Mouse (Mus musculus): ENCODE measurements around the gene Gen1. TPM values are rescaled to one million over a fixed set of nuclear protein-coding genes. Genes with fewer than 3 reads are reported as not detected.
A peak's percentile ranks its signal among the peaks of the same experiment; 100 is the strongest.

Gen1 gene
- polyA plus RNA-seq, 1 experiment: not detected

- no peak overlapping the region for H3K27ac ChIP-seq (ENCODE audit: insufficient read depth, low read depth, low read length)
- TF ChIP-seq CTCF (IDR thresholded peaks at IDR 0.05; ENCODE audit: insufficient read depth, low read depth, low read length): no peak
- no peak for TF ChIP-seq POLR2A (IDR thresholded peaks at IDR 0.05; ENCODE audit: insufficient read depth, low read depth, low read length)
- WGBS: 88% methylated on average over 6 of the region's 6 CpGs
Measured at GRCm38 (mm10) chr12:11277207-11277606, 11.6 kb upstream of the Gen1 start.

GRCm38 (mm10) chr12:11276632-11277031 lies 11.0 kb upstream of the Gen1 start:
- Histone ChIP-seq H3K27ac (ENCODE audit: insufficient read depth, low read depth, low read length) (no peak overlapping the region), H3K4me3 (ENCODE audit: insufficient read depth, low read depth, low read length) (no peak overlapping the region), H3K4me1 (ENCODE audit: control insufficient read depth, insufficient read depth, low read length) (no peaks in the 10 kb centered on the region)
- WGBS: 88% methylated on average over 2 of the region's 2 CpGs
- TF ChIP-seq CTCF (IDR thresholded peaks at IDR 0.05; ENCODE audit: insufficient read depth, low read depth, low read length): no peak

More at GRCm38 (mm10) chr12:11277207-11277606, 11.6 kb upstream of the Gen1 start:
- no peak overlapping the region for H3K4me3 ChIP-seq (ENCODE audit: insufficient read depth, low read depth, low read length)
- H3K4me1 ChIP-seq (ENCODE audit: control insufficient read depth, insufficient read depth, low read length): no peaks in the 10 kb centered on the region

- Histone ChIP-seq H3K4me3 (ENCODE audit: insufficient read depth, low read depth, low read length) (no peak overlapping the region), H3K4me1 (ENCODE audit: control insufficient read depth, insufficient read depth, low read length) (no peaks in the 10 kb centered on the region), H3K27ac (ENCODE audit: insufficient read depth, low read depth, low read length) (no peak overlapping the region)
- 77% methylated on average over 1 of the region's 1 CpGs for WGBS
- no peak for TF ChIP-seq CTCF (IDR thresholded peaks at IDR 0.05; ENCODE audit: insufficient read depth, low read depth, low read length)
- TF ChIP-seq POLR2A (IDR thresholded peaks at IDR 0.05; ENCODE audit: insufficient read depth, low read depth, low read length): no peak
Measured at GRCm38 (mm10) chr12:11273185-11273584, 7.6 kb upstream of the Gen1 start.

GRCm38 (mm10) chr12:11272568-11272967 lies 7.0 kb upstream of the Gen1 start:
- no peak overlapping the region for H3K4me3 ChIP-seq (ENCODE audit: insufficient read depth, low read depth, low read length)
- TF ChIP-seq POLR2A (IDR thresholded peaks at IDR 0.05; ENCODE audit: insufficient read depth, low read depth, low read length) (no peak), CTCF (IDR thresholded peaks at IDR 0.05; ENCODE audit: insufficient read depth, low read depth, low read length) (no peak)

GRCm38 (mm10) chr12:11267030-11267429 lies 1.4 kb upstream of the Gen1 start:
- 10% methylated on average over 4 of the region's 4 CpGs for WGBS
- H3K4me3 ChIP-seq (ENCODE audit: insufficient read depth, low read depth, low read length): peak overlapping the region; percentile 37; the same call in 1 of the 2 replicates
- TF ChIP-seq POLR2A (IDR thresholded peaks at IDR 0.05; ENCODE audit: insufficient read depth, low read depth, low read length) (no peak), CTCF (IDR thresholded peaks at IDR 0.05; ENCODE audit: insufficient read depth, low read depth, low read length) (no peak)
- no peak overlapping the region for H3K27ac ChIP-seq (ENCODE audit: insufficient read depth, low read depth, low read length)
- peaks cover 3% of the 10 kb centered on the region for H3K4me1 ChIP-seq (ENCODE audit: control insufficient read depth, insufficient read depth, low read length)

More at GRCm38 (mm10) chr12:11272568-11272967, 7.0 kb upstream of the Gen1 start:
- 91% methylated on average over 4 of the region's 4 CpGs for WGBS
- Histone ChIP-seq H3K27ac (ENCODE audit: insufficient read depth, low read depth, low read length) (no peak overlapping the region), H3K4me1 (ENCODE audit: control insufficient read depth, insufficient read depth, low read length) (no peaks in the 10 kb centered on the region)

- peak overlapping the region; percentile 98 for H3K4me3 ChIP-seq (ENCODE audit: insufficient read depth, low read depth, low read length)
- H3K27ac ChIP-seq (ENCODE audit: insufficient read depth, low read depth, low read length): peak overlapping the region; percentile 78; the same call in 1 of the 2 replicates
- TF ChIP-seq POLR2A (IDR thresholded peaks at IDR 0.05; ENCODE audit: insufficient read depth, low read depth, low read length): no peak
- no peak for TF ChIP-seq CTCF (IDR thresholded peaks at IDR 0.05; ENCODE audit: insufficient read depth, low read depth, low read length)
- WGBS: 1% methylated on average over 51 of the region's 51 CpGs
- peaks cover 3% of the 10 kb centered on the region for H3K4me1 ChIP-seq (ENCODE audit: control insufficient read depth, insufficient read depth, low read length)
Measured at GRCm38 (mm10) chr12:11266282-11266985, 833 bp upstream of the Gen1 start.

- H3K4me1 ChIP-seq (ENCODE audit: control insufficient read depth, insufficient read depth, low read length): peaks cover 3% of the 10 kb centered on the region
- no peak overlapping the region for H3K4me3 ChIP-seq (ENCODE audit: insufficient read depth, low read depth, low read length)
- H3K27ac ChIP-seq (ENCODE audit: insufficient read depth, low read depth, low read length): no peak overlapping the region
- no peak for TF ChIP-seq CTCF (IDR thresholded peaks at IDR 0.05; ENCODE audit: insufficient read depth, low read depth, low read length)
- TF ChIP-seq POLR2A (IDR thresholded peaks at IDR 0.05; ENCODE audit: insufficient read depth, low read depth, low read length): no peak
- WGBS: 3% methylated on average over 13 of the region's 13 CpGs
Measured at GRCm38 (mm10) chr12:11264895-11265294, 706 bp downstream of the Gen1 start.

GRCm38 (mm10) chr12:11250322-11250721 lies 15.3 kb downstream of the Gen1 start:
- no peak for TF ChIP-seq CTCF (IDR thresholded peaks at IDR 0.05; ENCODE audit: insufficient read depth, low read depth, low read length)
- no peak for TF ChIP-seq POLR2A (IDR thresholded peaks at IDR 0.05; ENCODE audit: insufficient read depth, low read depth, low read length)
- Histone ChIP-seq H3K27ac (ENCODE audit: insufficient read depth, low read depth, low read length) (no peak overlapping the region), H3K4me3 (ENCODE audit: insufficient read depth, low read depth, low read length) (no peak overlapping the region), H3K4me1 (ENCODE audit: control insufficient read depth, insufficient read depth, low read length) (no peaks in the 10 kb centered on the region)
- WGBS: 91% methylated on average over 3 of the region's 3 CpGs

- 94% methylated on average over 1 of the region's 1 CpGs for WGBS
- no peak for TF ChIP-seq POLR2A (IDR thresholded peaks at IDR 0.05; ENCODE audit: insufficient read depth, low read depth, low read length)
- TF ChIP-seq CTCF (IDR thresholded peaks at IDR 0.05; ENCODE audit: insufficient read depth, low read depth, low read length): no peak
Measured at GRCm38 (mm10) chr12:11247460-11247859, 18.1 kb downstream of the Gen1 start.

More at GRCm38 (mm10) chr12:11247460-11247859, 18.1 kb downstream of the Gen1 start:
- no peaks in the 10 kb centered on the region for H3K4me1 ChIP-seq (ENCODE audit: control insufficient read depth, insufficient read depth, low read length)
- no peak overlapping the region for H3K27ac ChIP-seq (ENCODE audit: insufficient read depth, low read depth, low read length)
- H3K4me3 ChIP-seq (ENCODE audit: insufficient read depth, low read depth, low read length): no peak overlapping the region

Measured in olfactory bulb, adult 2 months (tissue).